Mouse (Mus musculus): ENCODE data around the gene Lrrc55.
"Not testable (repeated sequence)": the region's sequence is repeated elsewhere in the genome, so short reads cannot be mapped to it uniquely, and the experiment has no call there.

Lrrc55 gene

DNA sequence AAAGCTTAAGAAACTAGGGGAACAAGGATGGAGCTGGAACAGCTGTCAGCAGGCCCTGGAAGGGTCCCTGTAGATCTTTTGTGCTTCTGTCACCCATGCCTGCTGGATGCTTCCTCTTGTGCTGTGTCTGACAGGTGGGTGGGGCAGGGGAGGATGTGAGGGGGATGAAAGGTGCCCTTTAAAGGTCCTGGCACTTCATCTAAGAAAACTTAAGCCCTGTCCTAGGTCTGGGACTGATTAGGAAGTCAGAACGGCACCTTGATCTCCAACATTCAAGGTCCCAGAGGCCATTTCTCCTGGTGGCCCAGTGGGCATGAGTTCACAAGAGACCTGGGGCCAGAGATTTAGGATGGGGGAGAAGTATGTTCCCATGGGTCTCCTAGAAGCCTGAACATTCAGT is at the start of gene Lrrc55:
Gene Lrrc55 (minus strand): TSS at position 297 of the 400 bp plus-strand sequence.
- no peak for DNase-seq (ENCODE audit: low read depth)

DNA sequence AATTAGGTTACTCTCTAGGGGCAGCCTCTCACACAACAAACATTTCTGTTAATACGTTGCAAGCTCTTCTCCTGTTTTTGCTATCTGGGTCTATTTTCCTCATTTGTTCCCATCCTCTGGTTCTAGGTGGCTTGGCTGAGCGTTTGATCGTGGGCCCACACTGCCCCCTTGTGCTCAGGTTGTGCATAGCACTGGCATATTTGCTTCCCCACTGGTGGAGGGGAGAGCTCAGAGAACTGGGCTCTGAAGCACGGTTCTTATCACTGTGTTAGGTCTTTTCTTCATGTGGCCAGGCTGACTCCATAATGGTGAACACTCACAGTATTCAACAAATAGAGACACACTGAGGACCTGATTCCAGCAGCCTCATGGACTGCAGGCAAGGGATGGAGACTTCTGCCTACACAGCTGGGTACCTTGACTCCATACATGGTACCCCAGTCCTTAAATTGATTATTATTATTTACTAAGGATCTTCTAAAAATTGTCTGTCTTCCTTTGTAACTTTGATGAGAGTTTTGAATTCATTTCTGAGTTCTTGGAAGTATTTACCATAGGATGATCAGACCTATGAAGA is 49.6 kb upstream of the Lrrc55 start:
- DNase-seq (ENCODE audit: low read depth) = peak; percentile 19

DNA sequence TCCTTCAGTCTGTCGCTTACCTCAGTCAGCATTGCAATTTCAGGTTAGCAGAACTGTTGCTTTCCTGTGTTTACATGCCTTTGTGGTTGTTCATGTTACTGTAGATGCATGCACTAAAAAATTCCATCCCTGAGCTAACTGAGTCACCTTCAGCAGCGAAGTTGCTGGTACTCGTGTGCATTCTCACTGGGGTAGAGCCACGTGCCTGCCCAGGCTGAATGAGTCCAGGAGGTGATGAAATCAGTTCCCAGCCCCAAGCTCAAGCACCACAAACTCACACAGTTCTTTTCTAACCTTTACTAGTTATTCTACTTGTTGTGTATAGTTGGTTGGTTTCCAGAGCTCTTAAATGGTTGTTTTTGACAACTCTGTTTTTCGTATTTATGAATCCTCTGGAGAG is 48.7 kb upstream of the Lrrc55 start:
- DNase-seq (ENCODE audit: low read depth) = peak; percentile 13

DNA sequence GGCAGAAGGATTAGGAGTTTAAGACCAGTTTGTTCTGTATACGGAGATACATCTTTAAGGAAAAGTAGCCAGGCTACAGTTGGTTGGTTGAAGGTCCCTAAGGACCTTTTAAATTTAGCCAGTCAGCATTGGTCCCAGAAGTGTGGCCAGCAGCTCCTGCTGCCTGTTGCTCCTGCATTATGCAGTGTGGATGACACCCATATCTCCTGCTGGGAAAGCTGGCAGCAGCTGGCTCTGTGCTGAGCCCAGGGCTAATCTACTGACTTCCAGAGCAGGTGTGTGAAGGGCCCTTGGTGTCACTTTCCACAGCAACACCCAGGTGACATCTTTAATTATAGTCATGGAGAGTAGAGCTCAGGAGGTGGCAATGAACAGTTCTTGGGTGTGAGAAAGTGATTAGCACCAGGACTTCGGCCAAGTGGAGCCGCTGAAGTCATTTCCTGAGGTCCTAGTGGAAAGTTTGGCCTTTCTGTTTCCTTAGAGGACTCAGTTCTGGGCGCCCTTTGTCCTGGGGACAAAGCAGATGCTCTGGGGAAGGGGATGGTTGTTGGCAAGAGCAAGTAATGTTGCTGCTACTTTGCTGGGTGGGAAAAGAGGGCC is 41.2 kb upstream of the Lrrc55 start:
- DNase-seq (ENCODE audit: low read depth) = no peak

DNA sequence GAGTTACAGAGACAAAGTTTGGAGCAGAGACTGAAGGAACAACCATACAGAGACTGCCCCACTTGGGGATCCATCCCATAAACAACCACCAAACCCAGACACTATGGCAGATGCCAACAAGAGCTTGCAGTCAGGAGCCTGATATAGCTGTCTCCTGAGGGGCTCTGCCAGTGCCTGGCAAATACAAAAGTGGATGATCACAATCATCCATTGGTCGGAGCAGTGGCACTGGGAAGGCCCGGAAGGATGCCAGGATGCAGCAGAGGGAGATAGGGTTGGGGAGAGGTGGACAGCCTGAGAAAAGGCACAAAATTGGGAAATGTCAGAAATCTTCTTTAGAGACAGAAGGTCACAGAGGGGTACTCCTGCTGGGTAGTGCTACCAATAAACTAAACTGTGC is 40.2 kb upstream of the Lrrc55 start:
- DNase-seq (ENCODE audit: low read depth) = not testable (repeated sequence)

DNA sequence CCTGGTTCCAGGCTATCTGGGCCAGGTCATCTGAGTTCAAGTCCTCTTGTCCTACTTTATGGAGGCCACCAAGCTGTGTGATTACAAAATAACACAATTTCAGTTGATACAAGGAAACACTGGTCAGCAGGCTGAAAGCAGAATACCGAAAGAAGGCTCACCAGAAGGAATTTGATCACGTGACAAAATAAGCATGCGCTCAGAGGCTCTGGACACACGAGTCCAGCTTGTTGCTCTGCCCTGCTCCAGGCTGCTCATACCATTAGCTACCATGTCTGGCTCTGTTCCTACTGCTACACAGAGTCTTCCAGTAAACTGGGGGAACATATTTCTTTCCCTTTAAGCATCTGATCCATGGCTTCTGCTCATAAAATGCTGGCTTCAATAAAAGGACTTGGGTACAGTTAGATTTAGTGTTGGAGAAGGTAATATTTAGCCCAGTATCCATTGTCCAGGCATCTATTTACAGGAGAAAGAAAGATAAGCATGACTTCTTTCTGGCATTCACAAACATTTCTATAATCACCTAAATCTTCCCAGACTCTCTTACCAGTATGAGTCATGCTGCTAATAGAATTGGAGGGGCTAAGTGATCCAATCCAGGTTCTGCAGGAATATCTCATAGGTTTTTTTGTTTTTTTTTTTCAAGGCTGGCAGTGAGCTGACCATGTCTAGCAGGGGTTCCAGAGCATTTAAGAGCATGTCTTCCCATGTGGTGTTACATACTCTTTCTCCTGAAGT is 33.9 kb upstream of the Lrrc55 start:
- no peak for DNase-seq (ENCODE audit: low read depth)

DNA sequence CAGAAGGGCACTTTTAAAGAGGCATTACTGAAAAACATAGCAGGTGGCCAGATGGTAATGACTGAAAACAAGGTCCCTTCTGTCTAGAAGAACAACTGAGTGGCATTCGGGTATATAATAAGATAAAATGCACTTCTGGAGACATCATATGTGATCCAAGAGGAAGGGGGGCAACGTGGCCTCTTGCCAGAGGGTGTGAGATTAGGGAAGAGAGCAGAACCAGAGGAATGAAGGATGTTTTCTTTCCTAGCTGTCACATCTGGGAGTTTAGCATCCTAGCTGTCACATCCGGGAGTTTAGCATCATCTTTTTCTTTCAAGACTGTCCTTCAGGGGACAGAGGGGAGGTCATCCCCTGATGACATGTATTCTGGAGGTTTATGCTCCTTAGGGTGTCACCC is 32.6 kb upstream of the Lrrc55 start:
- DNase-seq (ENCODE audit: low read depth) = no peak

DNA sequence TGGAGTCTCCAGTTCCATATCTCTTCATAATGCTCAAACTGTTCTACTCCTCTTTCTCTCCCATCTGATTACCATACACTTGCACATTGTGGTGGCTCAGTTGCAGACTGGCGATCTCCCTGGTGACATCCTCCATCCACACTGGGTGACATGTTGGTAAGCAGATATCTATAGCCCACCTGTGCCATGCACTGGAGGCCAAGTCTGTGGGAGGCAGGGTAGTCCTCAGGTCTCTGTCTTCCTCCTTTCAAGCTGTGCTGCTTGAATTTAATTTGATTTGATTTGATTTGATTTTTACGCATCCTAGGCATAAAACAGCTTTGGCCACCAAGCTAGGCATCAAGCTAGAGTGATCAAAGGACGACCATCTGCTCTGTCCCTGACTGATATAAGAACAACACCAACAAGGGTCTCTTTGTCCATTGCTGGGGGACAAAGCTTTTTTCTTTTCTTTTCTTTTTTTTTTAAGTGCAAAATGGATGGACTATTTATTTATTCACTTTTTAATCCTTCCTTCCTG is 30.9 kb upstream of the Lrrc55 start:
- no peak for DNase-seq (ENCODE audit: low read depth)

DNA sequence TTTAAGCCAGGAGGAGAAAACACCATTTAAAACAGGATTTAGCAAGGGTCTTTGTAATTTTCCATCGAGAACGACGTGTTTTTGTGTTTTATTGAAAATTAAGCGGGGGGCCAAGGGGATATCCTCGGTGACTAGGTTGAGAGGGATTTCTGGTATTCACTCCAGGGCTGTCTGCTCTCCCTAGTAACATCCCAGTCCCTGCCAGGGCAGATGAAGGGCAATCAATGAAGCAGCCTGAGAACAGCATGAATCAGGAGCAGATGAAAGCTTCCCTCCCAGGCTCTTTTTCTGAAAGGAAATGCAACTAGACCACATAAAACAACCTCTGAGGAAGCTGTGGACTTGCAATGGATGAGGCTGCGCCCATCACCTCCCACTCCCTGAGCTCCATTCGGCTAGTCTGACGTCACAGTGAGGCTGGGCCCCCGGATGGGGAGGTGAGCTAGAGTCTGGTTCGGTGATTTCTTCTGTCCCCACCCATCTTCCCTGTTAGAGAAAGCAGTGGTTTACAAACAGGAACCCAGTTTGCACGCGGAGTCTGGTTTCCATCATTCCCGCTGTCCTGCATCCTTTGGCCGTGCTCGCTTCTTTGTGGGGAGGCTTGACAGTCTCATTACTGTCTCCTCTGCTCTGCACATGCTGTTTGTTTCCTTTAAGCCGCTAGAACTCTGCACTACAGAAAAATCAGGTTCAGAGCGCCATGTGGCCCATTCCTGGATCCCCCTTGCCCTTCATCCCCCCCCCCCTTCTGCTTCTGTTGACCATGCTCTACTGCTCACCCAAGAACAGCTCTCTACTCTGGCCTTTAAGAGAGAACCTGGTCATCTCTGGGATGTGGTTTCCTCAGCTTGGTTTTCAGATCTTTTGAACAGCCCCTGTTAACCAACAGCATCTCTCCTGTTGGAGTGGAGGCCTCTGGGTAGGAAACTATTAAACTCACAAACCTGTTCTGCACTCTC is 27.5 kb upstream of the Lrrc55 start:
- no peak for DNase-seq (ENCODE audit: low read depth)

DNA sequence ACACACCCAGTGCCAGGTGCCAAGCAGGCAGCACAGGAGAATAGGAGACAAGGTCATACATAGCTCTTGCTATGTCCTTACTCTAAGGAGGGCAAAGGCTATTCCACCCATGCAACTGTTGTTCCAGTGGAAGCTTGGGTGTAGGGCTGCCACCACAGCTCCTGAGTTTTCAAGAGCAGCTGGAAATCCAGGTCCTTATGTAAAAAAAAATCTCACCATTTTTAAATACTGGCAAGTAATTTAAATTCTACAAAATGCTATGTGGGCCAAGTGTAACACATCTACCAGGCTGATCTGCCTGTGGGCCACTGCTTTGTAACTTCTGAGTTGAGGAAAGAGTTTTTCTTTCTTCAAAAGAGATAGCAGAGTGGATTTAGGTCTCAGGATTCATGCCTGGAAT is 19.6 kb upstream of the Lrrc55 start:
- DNase-seq (ENCODE audit: low read depth) = no peak

DNA sequence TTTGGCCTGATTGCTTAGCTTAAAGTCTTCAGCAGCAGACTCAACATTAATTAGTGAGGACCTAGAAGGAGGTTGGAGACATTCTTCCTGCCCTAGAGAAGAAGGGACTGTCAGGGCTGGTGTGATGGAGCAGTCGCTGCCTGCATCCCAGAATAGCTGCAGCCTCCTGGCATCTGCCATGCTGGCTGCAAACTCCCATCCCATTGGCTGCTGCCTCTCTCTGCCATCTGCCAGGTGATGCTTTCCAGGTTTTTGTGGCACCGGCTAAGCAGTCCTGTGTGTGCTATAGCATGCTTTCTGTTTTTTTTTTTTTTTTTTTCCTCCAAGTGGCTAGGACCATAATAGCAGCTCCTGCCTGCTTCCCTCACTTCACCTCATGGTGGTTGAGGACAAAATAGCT is 16.7 kb upstream of the Lrrc55 start:
- no peak for DNase-seq (ENCODE audit: low read depth)

DNA sequence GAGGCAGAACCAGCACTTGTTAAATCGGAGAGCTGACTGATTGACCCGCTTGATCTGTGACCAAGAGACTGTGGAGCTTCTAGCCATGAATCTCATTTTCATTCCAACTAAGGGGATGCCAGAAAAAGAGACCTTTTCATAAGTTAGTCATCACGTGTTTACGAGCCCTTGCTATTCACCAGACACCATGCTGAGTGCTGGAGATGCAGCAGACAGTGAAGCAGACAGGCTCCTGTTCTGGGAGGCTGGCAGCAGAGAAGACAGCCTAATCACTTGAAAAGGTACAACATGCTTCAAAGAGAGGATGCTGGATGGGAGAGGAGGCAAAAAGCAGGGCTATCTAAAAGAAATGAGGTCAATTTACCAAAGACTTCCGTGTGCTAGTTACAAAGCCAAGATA is 12.3 kb upstream of the Lrrc55 start:
- DNase-seq (ENCODE audit: low read depth) = no peak

DNA sequence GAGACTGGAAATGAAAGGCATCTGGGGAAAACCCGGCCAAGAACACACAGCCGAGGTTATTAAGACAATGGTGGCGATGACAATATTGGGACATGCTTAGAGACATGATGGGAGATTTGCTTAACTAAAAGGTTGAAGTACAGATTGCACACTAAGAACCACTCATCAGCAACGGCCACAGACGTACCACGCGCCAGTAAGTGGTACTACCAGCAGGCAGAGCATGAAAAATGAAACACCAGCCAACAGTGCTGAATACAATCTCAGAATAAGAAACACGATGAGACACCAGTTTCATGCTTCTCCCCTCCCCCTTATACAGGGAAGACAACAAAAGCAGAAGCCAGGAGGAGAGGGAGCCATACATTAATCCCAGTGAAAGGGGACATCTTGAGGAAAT is 8.2 kb upstream of the Lrrc55 start:
- no peak for DNase-seq (ENCODE audit: low read depth)

DNA sequence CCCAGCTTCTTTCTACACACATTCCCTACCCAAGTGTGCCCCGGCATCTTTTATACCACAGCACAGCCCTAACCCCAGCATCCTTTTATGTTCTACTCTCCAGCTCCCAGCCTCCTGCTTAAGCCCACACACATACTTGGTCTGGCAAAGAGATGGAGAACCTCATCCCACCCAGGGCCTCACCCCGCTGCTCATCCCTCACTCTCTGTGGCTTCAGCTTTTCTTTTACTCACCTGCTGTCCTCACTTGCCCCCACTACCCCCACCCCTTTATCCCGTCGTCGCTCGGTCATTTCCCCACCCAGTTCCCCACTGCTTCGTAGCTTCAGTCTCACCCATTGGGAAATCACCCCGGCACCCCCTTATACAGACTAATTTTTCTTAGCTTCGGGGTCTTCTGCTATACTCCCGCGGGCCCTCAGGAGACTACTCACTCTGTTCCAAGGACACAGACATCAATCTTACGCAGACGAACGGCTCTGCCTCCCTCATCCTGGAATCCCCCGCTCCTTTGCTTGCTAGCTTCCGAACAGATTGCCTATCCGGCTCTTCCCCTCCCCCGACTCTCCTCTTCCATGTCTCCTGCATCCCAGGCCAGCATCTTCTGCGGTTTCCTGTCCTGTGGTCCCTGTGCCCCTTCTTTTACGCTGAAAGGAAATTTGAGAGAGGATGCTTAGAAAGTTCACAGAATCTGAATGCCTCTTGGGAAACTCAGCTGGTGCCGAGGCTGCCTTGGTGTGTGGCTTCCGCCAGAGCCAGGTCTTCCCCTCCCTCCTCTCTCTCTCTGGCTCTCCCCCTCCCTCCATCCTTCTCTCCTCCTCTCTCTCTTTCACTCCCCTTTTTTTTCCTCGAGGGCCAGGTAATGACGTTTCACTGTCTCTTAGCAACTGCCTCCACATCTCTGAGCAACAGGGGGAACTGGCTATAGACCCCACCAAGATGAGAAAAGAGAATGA is 1.3 kb upstream of the Lrrc55 start:
- no peak for DNase-seq (ENCODE audit: low read depth)

DNA sequence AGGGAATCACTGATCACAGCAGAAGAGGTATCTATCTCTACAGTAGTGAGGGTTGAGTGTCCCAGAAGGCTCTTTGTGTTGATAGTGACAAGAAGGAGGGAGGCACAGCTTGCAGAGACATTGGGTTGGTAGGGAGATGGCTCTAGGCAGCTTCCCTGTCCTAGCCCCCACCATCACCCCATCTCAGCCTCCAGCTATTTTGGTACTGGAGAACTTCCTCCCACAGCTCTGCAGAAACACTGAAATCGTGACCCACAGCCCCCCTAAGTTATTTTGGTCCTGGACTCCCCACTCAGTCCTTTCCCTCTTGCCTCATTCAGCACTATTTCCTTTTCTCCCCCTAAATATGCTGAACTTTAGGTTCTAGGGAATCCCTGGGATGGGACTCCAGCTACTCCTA is 2.4 kb downstream of the Lrrc55 start:
- DNase-seq (ENCODE audit: low read depth) = no peak

DNA sequence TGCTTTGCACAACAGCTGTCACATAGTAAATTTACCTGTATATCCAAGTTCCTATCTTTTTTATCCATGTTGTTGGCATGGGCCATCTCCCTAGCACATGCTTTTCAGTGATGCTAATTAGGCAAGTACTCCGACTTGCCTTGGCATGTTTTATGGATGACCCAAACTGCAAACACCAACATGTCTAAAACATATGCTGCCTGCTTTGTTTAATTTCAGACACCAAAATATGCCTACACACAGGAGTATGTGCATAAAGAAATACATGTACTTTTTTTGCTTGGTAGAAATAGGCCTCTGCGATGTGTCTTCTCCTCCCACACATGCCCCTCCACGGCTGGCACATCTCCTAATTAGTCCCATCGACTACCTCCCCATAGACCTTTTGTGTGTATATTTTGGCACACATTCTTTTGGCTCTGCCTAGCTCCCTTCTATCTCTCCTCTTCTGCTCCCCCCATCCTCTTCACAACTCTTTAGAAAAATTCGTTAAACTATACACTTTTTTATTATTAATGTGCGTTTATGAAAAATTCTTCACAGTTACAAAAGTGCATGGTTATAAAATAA is 9.3 kb downstream of the Lrrc55 start:
- no peak for DNase-seq (ENCODE audit: low read depth)

DNA sequence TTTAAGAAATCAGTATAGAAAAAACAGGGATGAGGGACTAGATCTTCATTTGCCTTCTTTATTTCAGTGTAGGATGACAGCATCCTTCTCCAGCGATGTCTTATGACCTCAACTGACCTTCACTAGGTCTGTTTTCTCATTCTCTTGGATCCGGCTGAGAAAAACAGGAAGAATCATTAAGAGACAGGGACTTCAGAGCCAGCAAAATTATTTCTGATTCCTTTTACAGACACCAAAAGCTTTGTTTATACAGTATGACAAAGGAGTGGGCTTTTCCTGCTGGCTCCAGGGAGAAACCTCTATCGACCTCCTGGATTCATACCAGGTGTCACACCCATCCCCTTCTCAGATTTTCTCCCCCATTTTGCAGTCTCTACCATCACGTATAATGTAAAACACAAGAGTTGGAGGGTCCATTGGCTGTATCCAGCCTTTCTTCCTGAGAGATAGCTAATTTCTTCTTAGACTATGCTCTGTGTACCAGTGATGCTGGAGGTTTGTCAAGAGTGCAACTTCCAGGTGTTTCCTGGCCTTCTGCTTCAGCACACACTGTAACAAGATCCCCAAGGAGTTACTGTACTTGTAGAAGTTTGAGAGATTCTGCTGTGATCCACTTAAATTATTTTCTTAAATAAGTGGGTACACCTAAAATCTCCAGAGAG is 18.7 kb downstream of the Lrrc55 start:
- no peak for DNase-seq (ENCODE audit: low read depth)

DNA sequence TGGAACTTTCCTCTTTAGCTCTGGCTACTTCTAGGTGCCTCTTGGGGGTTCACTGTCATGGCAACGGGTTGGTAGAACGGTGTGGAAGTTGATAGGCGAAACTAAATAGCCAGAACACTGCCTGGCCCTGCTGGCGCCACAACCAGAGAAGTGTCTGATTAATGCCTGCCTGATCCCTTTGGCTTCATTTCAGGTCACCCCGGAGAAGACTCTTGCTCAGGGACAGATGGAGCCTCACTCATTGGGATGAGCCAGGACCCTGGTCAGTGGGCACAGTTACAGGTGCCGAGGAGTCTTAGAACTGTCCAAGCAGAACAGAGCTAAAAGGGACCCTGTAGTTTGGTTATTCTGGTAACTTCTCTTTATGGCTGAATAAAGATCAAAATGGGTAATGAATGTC is 23.5 kb downstream of the Lrrc55 start:
- DNase-seq (ENCODE audit: low read depth) = no peak

DNA sequence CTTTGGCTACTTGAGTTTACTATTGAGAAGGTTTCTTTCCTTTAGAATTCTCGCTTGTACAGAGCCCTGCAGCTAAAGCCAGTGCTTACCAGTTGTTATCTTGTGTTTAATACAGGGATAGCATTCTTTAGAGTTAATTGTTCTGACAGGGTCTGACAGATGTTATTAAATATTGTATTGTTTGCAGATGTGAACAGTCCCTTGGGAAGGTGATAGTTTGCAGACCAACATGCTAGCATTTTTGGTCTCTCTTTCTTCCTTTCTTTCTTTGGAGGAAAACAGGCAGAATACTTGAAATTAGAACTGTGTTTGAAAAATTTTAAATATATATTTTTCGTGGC is 24.3 kb downstream of the Lrrc55 start:
- no peak for DNase-seq (ENCODE audit: low read depth)

DNA sequence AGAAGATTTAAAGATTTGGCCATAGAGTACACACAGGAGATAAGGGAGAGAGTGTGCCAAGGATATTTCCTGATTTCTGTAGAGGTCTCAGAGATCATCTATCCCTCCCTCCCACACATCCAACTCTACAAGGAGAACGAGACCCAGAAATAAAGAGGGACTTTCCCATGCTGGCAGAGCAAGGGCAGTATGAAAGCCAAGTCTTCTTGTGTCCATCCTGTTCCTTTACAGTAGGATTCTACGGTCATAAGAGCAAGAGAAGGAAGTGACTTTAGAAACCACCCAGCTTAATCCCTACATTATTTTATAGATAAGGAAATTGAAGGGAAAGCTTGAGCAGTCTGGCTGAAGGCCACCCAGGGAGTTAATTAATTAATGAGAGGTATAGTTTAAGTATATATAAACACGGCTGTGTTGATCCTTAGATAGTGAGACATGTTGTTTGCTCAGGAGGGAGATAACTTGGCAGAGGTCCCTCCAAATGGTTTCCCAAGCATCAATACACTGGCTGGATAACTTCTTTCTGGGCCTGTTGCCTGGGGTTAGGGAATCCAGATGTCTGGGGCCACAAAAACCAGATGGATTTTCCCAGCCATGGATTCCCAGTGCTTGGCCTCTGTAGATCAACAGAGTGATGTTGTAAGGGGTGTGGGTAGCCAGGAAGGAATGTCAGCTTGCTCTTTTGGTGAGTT is 24.8 kb downstream of the Lrrc55 start:
- peak; percentile 32 for DNase-seq (ENCODE audit: low read depth)
